Mouse (Mus musculus) myocyte (in vitro differentiated cells): Measurements from ENCODE around the gene Ola1. TPM values are rescaled to one million over a fixed set of nuclear protein-coding genes. Genes with fewer than 3 reads are reported as not detected.

Experiments used
- H3K27me3 ChIP-seq: one replicate; pipeline ENCODE4 v1.6.1; 2011; ENCODE audit not compliant: control insufficient read depth, insufficient read depth, insufficient read length
- H3K36me3 ChIP-seq: one replicate; pipeline ENCODE4 v1.6.1; 2011; ENCODE audit not compliant: control insufficient read depth, insufficient read depth
- H3K4me2 ChIP-seq: one replicate; pipeline ENCODE4 v1.6.1; 2011; ENCODE audit warnings: low read depth, control low read depth
- H3K4me3 ChIP-seq: one replicate; pipeline ENCODE4 v1.5.1; 2011; ENCODE audit warnings: mild to moderate bottlenecking, control low read depth, moderate library complexity
- H3K79me2 ChIP-seq: one replicate; pipeline ENCODE4 v1.6.1; 2011; ENCODE audit not compliant: control insufficient read depth, insufficient read depth
- H3ac ChIP-seq: one replicate; pipeline ENCODE4 v1.6.1; 2011; ENCODE audit not compliant: control insufficient read depth, insufficient read length
- CEBPB ChIP-seq: IDR thresholded peaks from 2 replicates; pipeline ENCODE4 v1.6.1; 2011; ENCODE audit warnings: mild to moderate bottlenecking, moderate library complexity; ENCODE audit not compliant: poor library complexity, insufficient read depth, severe bottlenecking
- E2F4 ChIP-seq: IDR thresholded peaks from one replicate; pipeline ENCODE4 v1.6.1; 2011; ENCODE audit warnings: mild to moderate bottlenecking, control low read depth, moderate library complexity; ENCODE audit not compliant: insufficient read depth
- MAX ChIP-seq: IDR thresholded peaks from one replicate; pipeline ENCODE4 v1.6.1; 2011; ENCODE audit warnings: low read depth, mild to moderate bottlenecking, control low read depth
- MYOD1 ChIP-seq, 3 experiments: IDR thresholded peaks; one replicate each; pipeline ENCODE4 v1.6.1; 2011; ENCODE audit warnings: control low read depth in 2 of 3, low read depth in 2 of 3, mild to moderate bottlenecking in 2 of 3, moderate library complexity in 1 of 3; ENCODE audit not compliant: insufficient read length in 2 of 3, control insufficient read depth in 1 of 3
- MYOG ChIP-seq, 3 experiments: IDR thresholded peaks; one replicate each; pipeline ENCODE4 v1.6.1; 2011; ENCODE audit warnings: control low read depth in 2 of 3, low read depth in 2 of 3, mild to moderate bottlenecking in 2 of 3; ENCODE audit not compliant: insufficient read length in 2 of 3, control insufficient read depth in 1 of 3, insufficient read depth in 1 of 3
- POLR2A ChIP-seq: IDR thresholded peaks from one replicate; pipeline ENCODE4 v1.6.1; 2011; ENCODE audit warnings: low read depth, mild to moderate bottlenecking, control low read depth, moderate library complexity; ENCODE audit not compliant: insufficient read length
- POLR2AphosphoS2 ChIP-seq: IDR thresholded peaks from one replicate; pipeline ENCODE4 v1.6.1; 2011; ENCODE audit warnings: low read depth, control low read depth; ENCODE audit not compliant: insufficient read length
- REST ChIP-seq: IDR thresholded peaks from one replicate; pipeline ENCODE4 v1.6.1; 2011; ENCODE audit warnings: mild to moderate bottlenecking, control low read depth, moderate library complexity; ENCODE audit not compliant: insufficient read depth, insufficient read length
- SRF ChIP-seq: IDR thresholded peaks from one replicate; pipeline ENCODE4 v1.6.1; 2011; ENCODE audit warnings: low read depth; ENCODE audit not compliant: control insufficient read depth, insufficient read length
- TCF12 ChIP-seq: IDR thresholded peaks from one replicate; pipeline ENCODE4 v1.6.1; 2011; ENCODE audit warnings: mild to moderate bottlenecking, control low read depth; ENCODE audit not compliant: poor library complexity, insufficient read depth, severe bottlenecking
- TCF3 ChIP-seq: IDR thresholded peaks from one replicate; pipeline ENCODE4 v1.6.1; 2011; ENCODE audit warnings: low read depth, control low read depth; ENCODE audit not compliant: insufficient read length
- USF1 ChIP-seq: IDR thresholded peaks from one replicate; pipeline ENCODE4 v1.6.1; 2011; ENCODE audit warnings: low read depth, mild to moderate bottlenecking, control low read depth, moderate library complexity
- polyA plus RNA-seq: library from polyadenylated mRNA; unstranded; fragments of >200 nt; fragmentation: generic; extraction: Trizol; gene quantifications from one replicate; pipeline ENCODE4 v1.2.1, GENCODE M21; 2012; ENCODE audit warnings: missing spikeins

Ola1 gene
- polyA plus RNA-seq, 1 experiment = 46.0 TPM

DNA sequence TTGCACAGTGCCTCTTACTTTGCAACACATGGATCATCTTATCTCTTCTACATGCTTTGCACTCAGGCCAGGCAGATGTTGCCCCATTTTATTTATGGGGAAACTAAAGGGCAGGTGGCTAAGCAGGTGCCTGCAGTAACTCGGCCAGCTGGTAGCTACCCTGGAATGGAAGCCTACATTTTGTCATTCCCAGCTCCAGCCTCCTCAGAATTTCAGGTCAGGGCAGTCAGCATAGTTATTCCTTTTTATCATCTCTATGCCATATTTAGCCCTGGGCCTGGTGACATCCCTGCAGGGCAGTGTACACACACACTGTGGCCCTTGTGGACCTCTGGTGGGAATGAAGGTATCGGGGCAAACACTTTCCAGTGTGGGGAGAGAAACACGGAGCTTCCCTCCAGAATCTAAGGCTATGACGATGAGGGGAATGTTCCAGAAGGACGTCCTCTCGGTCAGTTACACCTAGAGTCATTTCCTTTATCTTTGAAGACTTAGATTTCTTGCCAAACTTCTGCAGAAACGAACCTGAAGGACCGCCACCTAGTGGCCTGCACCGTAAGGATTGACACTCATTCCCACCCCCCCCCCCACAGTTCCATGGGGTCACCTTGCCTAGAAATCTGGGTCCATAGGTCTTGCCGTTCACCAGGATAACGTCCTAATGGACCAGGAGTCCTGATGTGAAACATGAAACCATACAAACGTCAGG lies 159.0 kb downstream of the Ola1 start:
- no peaks in the 10 kb centered on the region for H3K79me2 ChIP-seq
- H3K4me2 ChIP-seq = peak overlapping the region; percentile 48
- no peaks in the 10 kb centered on the region for H3K27me3 ChIP-seq
- H3ac ChIP-seq = no peak overlapping the region
- H3K36me3 ChIP-seq = no peaks in the 10 kb centered on the region
- H3K4me3 ChIP-seq = no peak overlapping the region
- TF ChIP-seq REST (no peak), POLR2AphosphoS2 (no peak), E2F4 (no peak), SRF (no peak), MAX (no peak), TCF3 (peak; percentile 37), MYOG (IDR thresholded peaks at IDR 0.05; ENCODE audit: control insufficient read depth in 1 of 3, insufficient read depth in 1 of 3, insufficient read length in 2 of 3, low read depth in 2 of 3) (peak in 1 of 3 experiments; percentile 68), POLR2A (no peak), TCF12 (peak; percentile 58), MYOD1 (IDR thresholded peaks at IDR 0.05; ENCODE audit: control insufficient read depth in 1 of 3, insufficient read length in 2 of 3, low read depth in 2 of 3) (peak in 2 of 3 experiments; percentile 57 to 86)

DNA sequence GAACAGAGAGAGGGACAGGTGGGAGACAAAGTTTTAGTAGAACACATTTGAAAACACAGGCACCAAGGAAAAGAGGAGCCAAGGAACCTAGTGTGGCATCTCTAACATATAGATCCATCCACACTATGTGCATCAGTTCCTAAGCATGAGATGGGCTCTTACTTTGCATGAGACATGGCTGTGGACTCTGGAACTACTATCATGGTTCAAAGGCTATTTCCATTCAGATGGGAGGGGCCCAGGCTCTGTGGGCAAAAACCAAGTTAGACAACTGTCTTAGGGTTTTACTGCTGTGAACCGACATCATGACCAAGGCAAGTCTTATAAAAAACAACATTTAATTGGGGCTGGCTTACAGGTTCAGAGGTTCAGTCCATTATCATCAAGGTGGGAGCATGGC lies 160.4 kb downstream of the Ola1 start:
- no peaks in the 10 kb centered on the region for H3K79me2 ChIP-seq
- no peak overlapping the region for H3ac ChIP-seq
- no peak for TF ChIP-seq SRF
- no peak for TF ChIP-seq POLR2A
- TF ChIP-seq POLR2AphosphoS2 = no peak
- no peak for TF ChIP-seq MYOG (IDR thresholded peaks at IDR 0.05; ENCODE audit: control insufficient read depth in 1 of 3, insufficient read depth in 1 of 3, insufficient read length in 2 of 3, low read depth in 2 of 3)
- no peak for TF ChIP-seq E2F4
- no peak for TF ChIP-seq CEBPB
- TF ChIP-seq TCF12 = no peak
- no peak for TF ChIP-seq REST

GRCm38 (mm10) chr2:73057589-73057988 lies 161.1 kb downstream of the Ola1 start:
- Histone ChIP-seq H3K4me3 (no peak overlapping the region), H3ac (no peak overlapping the region), H3K27me3 (no peaks in the 10 kb centered on the region), H3K79me2 (no peaks in the 10 kb centered on the region), H3K36me3 (no peaks in the 10 kb centered on the region), H3K4me2 (no peak overlapping the region)
- TF ChIP-seq MYOG (IDR thresholded peaks at IDR 0.05; ENCODE audit: control insufficient read depth in 1 of 3, insufficient read depth in 1 of 3, insufficient read length in 2 of 3, low read depth in 2 of 3) = no peak

More for the DNA sequence above, 160.4 kb downstream of the Ola1 start:
- Histone ChIP-seq H3K36me3 (no peaks in the 10 kb centered on the region), H3K4me3 (no peak overlapping the region), H3K27me3 (no peaks in the 10 kb centered on the region), H3K4me2 (no peak overlapping the region)

DNA sequence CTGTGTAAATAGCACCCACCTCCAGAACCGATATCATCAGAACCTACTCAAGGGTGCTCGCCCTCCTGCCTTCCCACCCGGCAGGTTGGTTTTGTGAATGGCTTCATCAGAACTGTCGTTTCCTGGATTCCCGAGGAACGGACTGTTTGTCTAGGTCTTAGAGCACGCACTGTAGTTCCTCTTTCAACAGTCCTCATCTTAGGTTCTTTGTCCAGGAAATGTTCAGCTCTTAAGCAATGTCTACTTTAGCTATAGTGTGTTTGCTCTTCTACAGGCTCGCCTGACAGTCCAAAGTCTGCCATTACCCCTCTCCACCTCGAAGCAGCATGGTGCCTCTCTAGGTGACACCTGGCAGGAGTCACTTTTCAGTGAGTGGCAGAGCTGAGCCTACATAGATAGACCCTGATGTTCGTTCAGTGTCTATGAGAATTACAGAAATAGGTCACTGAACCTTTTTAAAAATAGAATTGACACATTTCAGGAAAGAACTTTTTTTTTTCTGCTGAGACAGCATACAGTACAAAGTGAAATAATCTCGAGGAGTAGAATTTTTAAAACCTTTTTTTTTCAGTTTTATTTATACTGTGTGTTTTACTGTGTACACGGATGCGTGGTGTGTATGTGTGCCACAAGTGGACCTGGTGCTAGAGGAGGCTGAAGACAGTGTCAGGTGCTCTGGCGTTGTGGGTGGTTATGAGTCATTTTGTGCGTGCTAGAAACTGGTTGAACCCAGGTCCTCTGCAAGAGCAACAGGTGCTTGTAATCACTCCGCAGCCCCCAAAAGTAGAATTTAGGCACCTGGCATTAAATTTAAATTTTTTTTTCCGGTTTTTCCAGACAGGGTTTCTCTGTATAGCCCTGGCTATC lies 162.4 kb downstream of the Ola1 start:
- Histone ChIP-seq H3K27me3 (no peaks in the 10 kb centered on the region), H3K79me2 (no peaks in the 10 kb centered on the region), H3K4me3 (no peak overlapping the region), H3K4me2 (no peak overlapping the region), H3ac (no peak overlapping the region), H3K36me3 (no peaks in the 10 kb centered on the region)
- no peak for TF ChIP-seq E2F4
- no peak for TF ChIP-seq TCF3
- TF ChIP-seq POLR2A = no peak
- TF ChIP-seq CEBPB = no peak
- peak in 1 of 3 experiments; percentile 49 for TF ChIP-seq MYOD1 (IDR thresholded peaks at IDR 0.05; ENCODE audit: control insufficient read depth in 1 of 3, insufficient read length in 2 of 3, low read depth in 2 of 3)
- TF ChIP-seq SRF = no peak
- TF ChIP-seq REST = no peak
- TF ChIP-seq TCF12 = no peak
- TF ChIP-seq MAX = no peak
- peak in 1 of 3 experiments; percentile 12 for TF ChIP-seq MYOG (IDR thresholded peaks at IDR 0.05; ENCODE audit: control insufficient read depth in 1 of 3, insufficient read depth in 1 of 3, insufficient read length in 2 of 3, low read depth in 2 of 3)
- no peak for TF ChIP-seq USF1
- TF ChIP-seq POLR2AphosphoS2 = no peak
